Mouse (Mus musculus): Measurements from ENCODE around the gene Uvrag. TPM values are rescaled to one million over a fixed set of nuclear protein-coding genes. Genes with fewer than 3 reads are reported as not detected.

The Uvrag gene
- polyA plus RNA-seq, 1 experiment from 2014 or later = 13.1 TPM

DNA sequence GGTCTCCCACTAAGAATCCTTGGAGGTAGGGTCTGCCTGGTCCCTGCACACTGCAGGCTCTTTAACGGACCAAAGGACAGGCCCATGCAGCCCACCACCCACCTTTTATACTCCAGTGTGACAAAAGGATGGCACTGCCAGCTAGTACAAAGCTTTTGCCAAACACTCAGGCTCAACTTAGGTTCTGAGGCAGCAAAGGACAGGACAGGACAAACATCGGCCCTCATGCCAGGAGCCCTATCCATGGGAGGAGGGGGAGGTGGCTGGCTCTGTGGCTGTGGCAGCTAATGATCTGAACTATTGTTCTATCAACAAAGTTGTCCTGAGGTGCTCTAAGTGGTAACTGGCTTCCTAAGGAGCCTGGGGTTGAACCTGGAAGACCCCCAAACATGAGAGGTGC lies 18.5 kb upstream of the Uvrag start:
- Histone ChIP-seq H3K9ac (ENCODE audit: low read depth, low read length) (no peak overlapping the region), H3K4me3 (ENCODE audit: low read depth, low read length) (no peak overlapping the region), H3K4me2 (replicated peaks; ENCODE audit: low read depth, low read length) (no peak overlapping the region), H3K27me3 (ENCODE audit: control insufficient read depth, insufficient read depth, low read length) (no peaks in the 10 kb centered on the region), H3K9me3 (ENCODE audit: control insufficient read depth, low read length) (no peaks in the 10 kb centered on the region), H3K36me3 (ENCODE audit: control insufficient read depth, insufficient read depth, low read length) (no peaks in the 10 kb centered on the region), H3K4me1 (replicated peaks; ENCODE audit: control insufficient read depth, insufficient read depth, low read length) (no peaks in the 10 kb centered on the region), H3K27ac (ENCODE audit: low read depth, low read length) (no peak overlapping the region)
- no peak for DNase-seq (ENCODE audit: low spot score)
- WGBS = 83% methylated on average over 2 of the region's 2 CpGs
- no peak for ATAC-seq (ENCODE audit: low FRiP score)

DNA sequence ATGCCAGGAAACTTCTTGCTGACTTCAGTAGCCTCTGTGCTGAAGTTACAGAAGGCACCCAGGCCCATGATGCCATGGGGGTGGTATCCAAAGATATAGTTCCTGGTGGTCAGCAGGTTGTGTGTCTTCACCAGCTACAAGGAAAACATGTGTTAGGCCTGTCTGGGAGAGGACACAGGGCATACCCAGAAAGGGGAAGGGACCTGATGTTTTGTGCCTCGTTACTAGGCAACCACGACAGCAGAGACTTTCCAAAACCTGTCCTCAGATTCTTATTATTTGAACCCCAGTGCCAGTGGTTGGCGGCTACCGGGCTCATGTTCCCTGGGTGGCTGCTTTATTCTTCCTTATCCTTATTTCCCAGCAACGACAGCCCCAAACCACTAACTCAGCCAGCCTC lies 18.0 kb upstream of the Uvrag start:
- ATAC-seq (ENCODE audit: low FRiP score) (no peak), DNase-seq (ENCODE audit: low spot score) (no peak)
- no peak overlapping the region for H3K4me2 ChIP-seq (replicated peaks; ENCODE audit: low read depth, low read length)
- H3K9me3 ChIP-seq (ENCODE audit: control insufficient read depth, low read length) = no peaks in the 10 kb centered on the region
- 62% methylated on average over 5 of the region's 5 CpGs for WGBS
- no peaks in the 10 kb centered on the region for H3K4me1 ChIP-seq (replicated peaks; ENCODE audit: control insufficient read depth, insufficient read depth, low read length)
- no peak overlapping the region for H3K9ac ChIP-seq (ENCODE audit: low read depth, low read length)
- H3K27me3 ChIP-seq (ENCODE audit: control insufficient read depth, insufficient read depth, low read length) = no peaks in the 10 kb centered on the region
- H3K36me3 ChIP-seq (ENCODE audit: control insufficient read depth, insufficient read depth, low read length) = no peaks in the 10 kb centered on the region
- no peak overlapping the region for H3K27ac ChIP-seq (ENCODE audit: low read depth, low read length)
- no peak overlapping the region for H3K4me3 ChIP-seq (ENCODE audit: low read depth, low read length)

DNA sequence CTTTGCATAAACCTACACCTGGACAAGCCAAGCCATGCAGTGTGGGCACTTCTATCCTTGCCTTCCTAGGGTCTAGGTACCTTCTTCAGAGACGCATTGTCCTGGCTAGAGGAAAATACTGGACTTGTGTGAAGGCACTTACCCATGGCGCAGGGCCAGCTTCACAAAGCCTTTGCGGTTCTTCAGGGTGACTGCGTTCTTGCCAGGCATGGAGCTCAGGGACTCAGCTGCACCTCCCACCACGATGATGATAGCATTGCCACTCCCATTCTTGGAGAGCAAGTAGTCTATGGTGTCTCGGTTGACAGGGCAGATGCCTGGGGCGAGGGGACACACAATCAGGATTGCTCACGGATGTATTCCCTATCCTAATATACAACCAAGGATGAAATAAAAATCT lies 17.1 kb upstream of the Uvrag start:
- DNase-seq (ENCODE audit: low spot score) = no peak

DNA sequence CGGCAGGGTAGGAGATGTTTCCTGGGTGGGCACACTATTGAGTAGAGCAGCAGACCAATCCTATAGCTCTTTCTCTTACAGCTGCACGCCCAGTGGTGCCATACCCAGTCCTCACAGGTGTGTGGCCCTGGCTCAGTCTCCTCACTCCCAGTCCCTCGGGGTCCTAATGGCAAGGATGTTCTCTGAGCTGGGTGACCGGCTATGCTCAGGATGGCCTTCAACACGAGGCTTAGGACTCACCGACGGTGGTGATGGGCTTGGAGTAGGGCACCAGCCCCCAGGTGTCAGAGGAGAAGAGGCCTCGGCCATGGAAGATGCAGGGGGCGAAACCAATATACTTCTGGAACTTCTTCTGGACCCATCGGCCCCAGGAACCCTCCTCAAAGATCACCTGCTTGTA lies 15.8 kb upstream of the Uvrag start:
- 85% methylated on average over 10 of the region's 10 CpGs for WGBS
- H3K9me3 ChIP-seq (ENCODE audit: control insufficient read depth, low read length) = no peaks in the 10 kb centered on the region
- ATAC-seq (ENCODE audit: low FRiP score) = no peak

More for the DNA sequence above, 17.1 kb upstream of the Uvrag start:
- Histone ChIP-seq H3K9me3 (ENCODE audit: control insufficient read depth, low read length) (no peaks in the 10 kb centered on the region), H3K4me3 (ENCODE audit: low read depth, low read length) (no peak overlapping the region), H3K9ac (ENCODE audit: low read depth, low read length) (no peak overlapping the region), H3K27ac (ENCODE audit: low read depth, low read length) (no peak overlapping the region), H3K4me1 (replicated peaks; ENCODE audit: control insufficient read depth, insufficient read depth, low read length) (no peaks in the 10 kb centered on the region), H3K4me2 (replicated peaks; ENCODE audit: low read depth, low read length) (no peak overlapping the region), H3K27me3 (ENCODE audit: control insufficient read depth, insufficient read depth, low read length) (no peaks in the 10 kb centered on the region), H3K36me3 (ENCODE audit: control insufficient read depth, insufficient read depth, low read length) (no peaks in the 10 kb centered on the region)
- WGBS = 88% methylated on average over 8 of the region's 8 CpGs
- ATAC-seq (ENCODE audit: low FRiP score) = no peak

GRCm38 (mm10) chr7:99155311-99156289 lies 14.7 kb upstream of the Uvrag start:
- ATAC-seq (ENCODE audit: low FRiP score) (peak; percentile 76), DNase-seq (ENCODE audit: low spot score) (peak; percentile 70)
- no peak overlapping the region for H3K9ac ChIP-seq (ENCODE audit: low read depth, low read length)
- H3K9me3 ChIP-seq (ENCODE audit: control insufficient read depth, low read length) = no peaks in the 10 kb centered on the region
- H3K4me2 ChIP-seq (replicated peaks; ENCODE audit: low read depth, low read length) = peak overlapping the region; percentile 4; the same call in 1 of the 2 replicates
- H3K36me3 ChIP-seq (ENCODE audit: control insufficient read depth, insufficient read depth, low read length) = no peaks in the 10 kb centered on the region
- H3K27me3 ChIP-seq (ENCODE audit: control insufficient read depth, insufficient read depth, low read length) = no peaks in the 10 kb centered on the region
- H3K4me1 ChIP-seq (replicated peaks; ENCODE audit: control insufficient read depth, insufficient read depth, low read length) = no peaks in the 10 kb centered on the region
- peak overlapping the region; percentile 53; the same call in 1 of the 2 replicates for H3K27ac ChIP-seq (ENCODE audit: low read depth, low read length)
- 0 out of 2 replicates have a peak overlapping the region, but pooled peaks have one; percentile 3 for H3K4me3 ChIP-seq (ENCODE audit: low read depth, low read length)
- WGBS = 26% methylated on average over 17 of the region's 17 CpGs

More for the DNA sequence above, 15.8 kb upstream of the Uvrag start:
- Histone ChIP-seq H3K36me3 (ENCODE audit: control insufficient read depth, insufficient read depth, low read length) (no peaks in the 10 kb centered on the region), H3K27me3 (ENCODE audit: control insufficient read depth, insufficient read depth, low read length) (no peaks in the 10 kb centered on the region), H3K4me3 (ENCODE audit: low read depth, low read length) (no peak overlapping the region), H3K4me1 (replicated peaks; ENCODE audit: control insufficient read depth, insufficient read depth, low read length) (no peaks in the 10 kb centered on the region), H3K27ac (ENCODE audit: low read depth, low read length) (no peak overlapping the region), H3K4me2 (replicated peaks; ENCODE audit: low read depth, low read length) (no peak overlapping the region), H3K9ac (ENCODE audit: low read depth, low read length) (no peak overlapping the region)
- no peak for DNase-seq (ENCODE audit: low spot score)

- peak; percentile 22 for DNase-seq (ENCODE audit: low spot score)
- Histone ChIP-seq H3K27ac (ENCODE audit: low read depth, low read length) (no peak overlapping the region), H3K27me3 (ENCODE audit: control insufficient read depth, insufficient read depth, low read length) (no peaks in the 10 kb centered on the region), H3K4me1 (replicated peaks; ENCODE audit: control insufficient read depth, insufficient read depth, low read length) (no peaks in the 10 kb centered on the region), H3K9me3 (ENCODE audit: control insufficient read depth, low read length) (no peaks in the 10 kb centered on the region), H3K4me2 (replicated peaks; ENCODE audit: low read depth, low read length) (no peak overlapping the region), H3K4me3 (ENCODE audit: low read depth, low read length) (no peak overlapping the region), H3K9ac (ENCODE audit: low read depth, low read length) (no peak overlapping the region), H3K36me3 (ENCODE audit: control insufficient read depth, insufficient read depth, low read length) (no peaks in the 10 kb centered on the region)
- peak; percentile 52 for ATAC-seq (ENCODE audit: low FRiP score)
- 65% methylated on average over 8 of the region's 8 CpGs for WGBS
These were observed 13.8 kb upstream of the Uvrag start for GRCm38 (mm10) chr7:99154648-99155151.

DNA sequence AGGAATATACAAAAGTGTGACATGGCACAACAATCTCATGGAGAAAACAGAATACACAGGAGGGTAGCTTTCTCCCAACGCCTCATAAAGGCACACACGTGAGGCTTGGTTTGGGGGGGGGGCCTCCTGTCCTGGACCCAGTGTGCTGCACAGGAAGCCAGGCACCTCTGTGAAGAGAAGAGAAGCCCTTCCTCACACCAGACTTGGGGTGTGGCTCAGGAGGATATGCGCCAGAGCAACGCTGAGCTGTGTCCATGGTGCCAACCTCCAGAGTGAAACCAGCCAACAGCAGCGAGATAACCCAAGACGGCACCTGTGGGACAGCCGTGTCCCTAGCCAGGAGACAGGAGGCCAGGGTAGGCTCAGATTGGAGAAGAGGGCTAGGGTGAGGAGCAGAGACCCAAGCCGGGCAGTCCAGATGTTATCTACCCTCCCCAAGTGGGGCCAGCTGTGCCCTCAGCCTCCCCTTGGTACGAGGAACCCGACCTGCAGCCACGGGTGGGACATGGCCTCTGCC lies 12.8 kb upstream of the Uvrag start:
- Histone ChIP-seq H3K9me3 (ENCODE audit: control insufficient read depth, low read length) (no peaks in the 10 kb centered on the region), H3K4me2 (replicated peaks; ENCODE audit: low read depth, low read length) (no peak overlapping the region), H3K9ac (ENCODE audit: low read depth, low read length) (no peak overlapping the region), H3K4me3 (ENCODE audit: low read depth, low read length) (no peak overlapping the region), H3K27me3 (ENCODE audit: control insufficient read depth, insufficient read depth, low read length) (no peaks in the 10 kb centered on the region), H3K4me1 (replicated peaks; ENCODE audit: control insufficient read depth, insufficient read depth, low read length) (no peaks in the 10 kb centered on the region), H3K36me3 (ENCODE audit: control insufficient read depth, insufficient read depth, low read length) (no peaks in the 10 kb centered on the region), H3K27ac (ENCODE audit: low read depth, low read length) (no peak overlapping the region)
- no peak for ATAC-seq (ENCODE audit: low FRiP score)
- no peak for DNase-seq (ENCODE audit: low spot score)
- WGBS = 93% methylated on average over 11 of the region's 11 CpGs

GRCm38 (mm10) chr7:99152756-99153155 lies 11.8 kb upstream of the Uvrag start:
- Histone ChIP-seq H3K9ac (ENCODE audit: low read depth, low read length) (no peak overlapping the region), H3K27me3 (ENCODE audit: control insufficient read depth, insufficient read depth, low read length) (no peaks in the 10 kb centered on the region), H3K4me3 (ENCODE audit: low read depth, low read length) (no peak overlapping the region), H3K36me3 (ENCODE audit: control insufficient read depth, insufficient read depth, low read length) (no peaks in the 10 kb centered on the region), H3K4me2 (replicated peaks; ENCODE audit: low read depth, low read length) (no peak overlapping the region), H3K9me3 (ENCODE audit: control insufficient read depth, low read length) (no peaks in the 10 kb centered on the region), H3K27ac (ENCODE audit: low read depth, low read length) (no peak overlapping the region), H3K4me1 (replicated peaks; ENCODE audit: control insufficient read depth, insufficient read depth, low read length) (no peaks in the 10 kb centered on the region)
- 83% methylated on average over 8 of the region's 8 CpGs for WGBS
- DNase-seq (ENCODE audit: low spot score) = no peak
- no peak for ATAC-seq (ENCODE audit: low FRiP score)

All from hindbrain, embryonic 11.5 days (tissue).